Mouse (Mus musculus): ENCODE measurements around the gene Igsf3. TPM values are rescaled to one million over a fixed set of nuclear protein-coding genes. Genes with fewer than 3 reads are reported as not detected.

Gene Igsf3
- total and polyA plus RNA-seq, 3 experiments: 0.54 to 1.0 (median 0.59) TPM

DNA sequence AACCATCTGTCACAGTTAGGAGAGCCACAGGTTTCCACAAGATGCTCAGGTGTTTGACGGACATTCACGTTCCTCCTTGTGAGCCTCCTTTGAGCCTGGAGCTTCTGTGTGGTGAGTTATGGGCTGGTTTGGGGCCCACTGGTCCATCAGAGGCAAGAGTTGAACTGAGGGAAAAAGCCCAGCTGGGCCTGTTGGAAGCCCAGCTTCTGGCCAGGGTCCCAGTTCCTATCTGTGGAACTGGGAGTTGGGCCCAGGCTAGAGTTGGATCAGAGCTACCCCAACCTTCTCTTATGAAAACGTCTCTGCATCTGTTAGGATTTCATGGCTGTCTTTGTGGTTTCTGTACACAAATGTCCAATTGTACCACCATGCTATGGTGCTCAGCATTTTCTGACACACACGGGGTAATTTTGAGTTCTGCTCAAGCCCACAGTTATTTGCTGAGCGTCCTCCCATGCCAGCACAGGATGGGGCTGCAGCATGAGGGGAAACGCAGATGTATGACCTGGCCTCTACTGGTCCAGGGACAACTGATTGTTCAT, 16.3 kb downstream of the Igsf3 start:
- TF ChIP-seq MYC (IDR thresholded peaks at IDR 0.05; ENCODE audit: low read depth, low read length) (no peak), UBTF (IDR thresholded peaks at IDR 0.05; ENCODE audit: low read depth, low read length) (no peak), TBP (conservative IDR thresholded peaks at IDR 0.05; ENCODE audit: low read depth, low read length) (no peak)
- dilution Hi-C loops (cut with MboI; ENCODE audit: extremely low pct_ligation_motif_present, extremely low pct_unique_long_range_greater_than_20kb, low sequenced_read_pairs) (no loop called here), in situ Hi-C loops (cut with MboI; ENCODE audit: low pct_ligation_motif_present, low pct_unique_long_range_greater_than_20kb, low sequenced_read_pairs) (no loop called here)
- H3K9ac ChIP-seq (ENCODE audit: insufficient read depth, low read depth): no peak overlapping the region
- no peak overlapping the region for H3K27ac ChIP-seq (ENCODE audit: insufficient read depth, low read depth)
- H3K9me3 ChIP-seq (replicated peaks; ENCODE audit: low read length): no peaks in the 10 kb centered on the region
- no peaks in the 10 kb centered on the region for H3K79me2 ChIP-seq (replicated peaks; ENCODE audit: control insufficient read depth, extremely low read depth, insufficient read depth, poor library complexity, severe bottlenecking)
- H3K4me1 ChIP-seq (ENCODE audit: control insufficient read depth in 1 of 2, insufficient read depth in 2 of 2): no peaks in the 10 kb centered on the region
- no peak overlapping the region for H3K4me3 ChIP-seq (replicated peaks in 1 of 3; ENCODE audit: low read depth in 2 of 3, low read length in 2 of 3, poor library complexity in 1 of 3)
- no peak overlapping the region for H3K4me2 ChIP-seq (ENCODE audit: insufficient read depth, low read depth, poor library complexity, severe bottlenecking)
- DNase-seq (ENCODE audit: extremely low read depth): no peak
- no peaks in the 10 kb centered on the region for H3K36me3 ChIP-seq (replicated peaks in 1 of 2; ENCODE audit: control insufficient read depth in 1 of 2, insufficient read depth in 1 of 2, low read length in 1 of 2)
- H3K27me3 ChIP-seq (replicated peaks): no peaks in the 10 kb centered on the region

DNA sequence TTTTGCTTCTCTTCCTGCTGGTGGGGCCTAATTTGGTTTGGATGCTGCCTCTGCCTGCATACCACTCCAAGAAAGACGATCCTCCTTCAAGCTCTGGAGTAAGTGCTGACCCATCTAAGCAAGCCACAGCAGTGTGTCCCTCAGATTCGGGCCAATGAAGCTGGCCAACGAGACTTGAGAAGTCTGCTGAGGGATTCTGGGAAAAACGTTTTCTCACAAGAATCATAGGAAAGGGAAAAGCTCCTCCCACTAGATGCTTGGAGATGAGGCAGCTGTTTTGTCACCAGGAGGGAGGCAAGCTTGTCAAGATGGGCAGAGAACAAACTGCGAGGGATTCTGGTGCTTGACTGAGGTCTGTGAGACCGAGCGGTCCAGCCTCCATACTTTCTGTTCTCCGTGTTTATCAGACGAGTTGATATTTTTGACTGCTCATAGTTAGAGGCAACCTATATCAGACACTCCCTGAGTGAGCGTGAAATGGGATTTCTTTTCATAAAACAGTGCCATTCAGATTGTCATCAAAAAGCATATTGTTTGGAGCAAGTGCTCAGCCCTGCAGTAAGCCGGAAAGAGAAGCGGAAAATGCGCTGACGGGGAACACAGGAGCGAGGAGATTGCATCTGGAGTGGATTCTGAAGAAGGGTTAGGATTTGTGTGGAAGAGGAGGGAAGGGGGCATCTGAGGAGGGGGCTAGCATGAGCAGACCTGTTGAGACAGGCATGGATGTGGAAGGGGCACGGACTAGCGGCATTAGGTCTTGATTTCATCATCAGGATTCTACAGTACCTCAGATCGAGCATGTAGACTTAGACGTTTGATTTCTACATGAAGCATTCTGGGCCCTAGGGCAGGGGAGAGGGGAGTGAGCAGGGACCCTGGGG, 17.0 kb downstream of the Igsf3 start:
- Histone ChIP-seq H3K9me3 (replicated peaks; ENCODE audit: low read length) (no peaks in the 10 kb centered on the region), H3K36me3 (replicated peaks in 1 of 2; ENCODE audit: control insufficient read depth in 1 of 2, insufficient read depth in 1 of 2, low read length in 1 of 2) (no peaks in the 10 kb centered on the region), H3K4me1 (ENCODE audit: control insufficient read depth in 1 of 2, insufficient read depth in 2 of 2) (no peaks in the 10 kb centered on the region), H3K27ac (ENCODE audit: insufficient read depth, low read depth) (no peak overlapping the region), H3K79me2 (replicated peaks; ENCODE audit: control insufficient read depth, extremely low read depth, insufficient read depth, poor library complexity, severe bottlenecking) (no peaks in the 10 kb centered on the region), H3K4me3 (replicated peaks in 1 of 3; ENCODE audit: low read depth in 2 of 3, low read length in 2 of 3, poor library complexity in 1 of 3) (no peak overlapping the region), H3K27me3 (replicated peaks) (no peaks in the 10 kb centered on the region), H3K4me2 (ENCODE audit: insufficient read depth, low read depth, poor library complexity, severe bottlenecking) (no peak overlapping the region), H3K9ac (ENCODE audit: insufficient read depth, low read depth) (no peak overlapping the region)
- in situ Hi-C loops (cut with MboI; ENCODE audit: low pct_ligation_motif_present, low pct_unique_long_range_greater_than_20kb, low sequenced_read_pairs): no loop called here
- dilution Hi-C loops (cut with MboI; ENCODE audit: extremely low pct_ligation_motif_present, extremely low pct_unique_long_range_greater_than_20kb, low sequenced_read_pairs): no loop called here
- no peak for TF ChIP-seq CHD1 (IDR thresholded peaks at IDR 0.05; ENCODE audit: low read depth, low read length)
- no peak for TF ChIP-seq ZKSCAN1 (IDR thresholded peaks at IDR 0.05; ENCODE audit: borderline replicate concordance, low read depth, low read length)
- TF ChIP-seq BHLHE40 (IDR thresholded peaks at IDR 0.05; ENCODE audit: low read depth, low read length): no peak
- TF ChIP-seq TCF12 (IDR thresholded peaks at IDR 0.05; ENCODE audit: low read depth, low read length): no peak
- no peak for TF ChIP-seq USF2 (conservative IDR thresholded peaks at IDR 0.05; ENCODE audit: low read depth, low read length)
- no peak for TF ChIP-seq CTCF (conservative IDR thresholded peaks at IDR 0.05 in 1 of 2, IDR thresholded peaks at IDR 0.05 in 1 of 2; ENCODE audit: low read depth in 2 of 2, low read length in 2 of 2)
- no peak for TF ChIP-seq RCOR1 (conservative IDR thresholded peaks at IDR 0.05; ENCODE audit: low read depth, low read length)
- no peak for TF ChIP-seq PAX5 (IDR thresholded peaks at IDR 0.05; ENCODE audit: low read length)
- TF ChIP-seq E2F4 (IDR thresholded peaks at IDR 0.05; ENCODE audit: insufficient replicate concordance, low read depth, low read length): no peak
- no peak for TF ChIP-seq CHD2 (IDR thresholded peaks at IDR 0.05; ENCODE audit: low read length)
- no peak for TF ChIP-seq MEF2A (IDR thresholded peaks at IDR 0.05; ENCODE audit: borderline replicate concordance, low read depth, low read length)
- no peak for TF ChIP-seq POLR2AphosphoS2 (IDR thresholded peaks at IDR 0.05; ENCODE audit: low read depth, low read length)
- no peak for TF ChIP-seq ETS1 (conservative IDR thresholded peaks at IDR 0.05; ENCODE audit: low read depth, low read length)
- DNase-seq (ENCODE audit: extremely low read depth): no peak
